Mouse (Mus musculus): ENCODE results near the gene Cyp2d22. TPM values are rescaled to one million over a fixed set of nuclear protein-coding genes. Genes with fewer than 3 reads are reported as not detected.

Gene Cyp2d22
- polyA plus RNA-seq, 1 experiment from 2014 or later, result 2.1 TPM

GRCm38 (mm10) chr15:82343368-82344287 is 36.4 kb downstream of the Cyp2d22 start:
- Histone ChIP-seq H3K9ac (replicated peaks) (no peak overlapping the region), H3K4me2 (no peak overlapping the region), H3K27me3 (replicated peaks) (peaks cover 14% of the 10 kb centered on the region), H3K9me3 (replicated peaks) (no peaks in the 10 kb centered on the region), H3K27ac (replicated peaks) (no peak overlapping the region), H3K36me3 (peaks cover 10% of the 10 kb centered on the region), H3K4me1 (peaks cover 36% of the 10 kb centered on the region), H3K4me3 (replicated peaks) (no peak overlapping the region)
- 87% methylated on average over 27 of the region's 27 CpGs for WGBS
- no peak for ATAC-seq (ENCODE audit: low FRiP score)

- H3K36me3 ChIP-seq, result no peaks in the 10 kb centered on the region
- H3K27ac ChIP-seq (replicated peaks), result no peak overlapping the region
- H3K4me1 ChIP-seq, result peaks cover 35% of the 10 kb centered on the region
- no peak overlapping the region for H3K4me2 ChIP-seq
- H3K9me3 ChIP-seq (replicated peaks), result no peaks in the 10 kb centered on the region
- H3K4me3 ChIP-seq (replicated peaks), result no peak overlapping the region
- peaks cover 14% of the 10 kb centered on the region for H3K27me3 ChIP-seq (replicated peaks)
- H3K9ac ChIP-seq (replicated peaks), result no peak overlapping the region
- WGBS, result 84% methylated on average over 5 of the region's 5 CpGs
- ATAC-seq (ENCODE audit: low FRiP score), result no peak
These were observed 37.5 kb downstream of the Cyp2d22 start for GRCm38 (mm10) chr15:82342543-82342935.

GRCm38 (mm10) chr15:82341675-82342542 is 38.2 kb downstream of the Cyp2d22 start:
- 68% methylated on average over 15 of the region's 15 CpGs for WGBS
- peaks cover 14% of the 10 kb centered on the region for H3K27me3 ChIP-seq (replicated peaks)
- H3K9ac ChIP-seq (replicated peaks), result no peak overlapping the region; the same call in 1 of the 2 replicates
- no peaks in the 10 kb centered on the region for H3K36me3 ChIP-seq
- H3K4me3 ChIP-seq (replicated peaks), result peak overlapping the region; percentile 34; the same call in 1 of the 2 replicates
- ATAC-seq (ENCODE audit: low FRiP score), result no peak
- no peaks in the 10 kb centered on the region for H3K9me3 ChIP-seq (replicated peaks)
- H3K27ac ChIP-seq (replicated peaks), result no peak overlapping the region
- H3K4me1 ChIP-seq, result peaks cover 35% of the 10 kb centered on the region
- peak overlapping the region; percentile 56 for H3K4me2 ChIP-seq

GRCm38 (mm10) chr15:82341036-82341501 is 39.0 kb downstream of the Cyp2d22 start:
- WGBS, result 7% methylated on average over 39 of the region's 40 CpGs
- no peak for ATAC-seq (ENCODE audit: low FRiP score)
- peak overlapping the region; percentile 37 for H3K9ac ChIP-seq (replicated peaks)
- no peaks in the 10 kb centered on the region for H3K36me3 ChIP-seq
- H3K9me3 ChIP-seq (replicated peaks), result no peaks in the 10 kb centered on the region
- H3K27ac ChIP-seq (replicated peaks), result no peak overlapping the region; the same call in 1 of the 2 replicates
- H3K27me3 ChIP-seq (replicated peaks), result peaks cover 14% of the 10 kb centered on the region
- H3K4me3 ChIP-seq (replicated peaks), result peak overlapping the region; percentile 34
- peak overlapping the region; percentile 56 for H3K4me2 ChIP-seq
- H3K4me1 ChIP-seq, result peaks cover 37% of the 10 kb centered on the region

GRCm38 (mm10) chr15:82340414-82341035 is 39.5 kb downstream of the Cyp2d22 start:
- no peaks in the 10 kb centered on the region for H3K9me3 ChIP-seq (replicated peaks)
- peak overlapping the region; percentile 37; the same call in 1 of the 2 replicates for H3K9ac ChIP-seq (replicated peaks)
- H3K4me1 ChIP-seq, result peaks cover 37% of the 10 kb centered on the region
- peaks cover 14% of the 10 kb centered on the region for H3K27me3 ChIP-seq (replicated peaks)
- ATAC-seq (ENCODE audit: low FRiP score), result no peak
- H3K27ac ChIP-seq (replicated peaks), result no peak overlapping the region
- peak overlapping the region; percentile 56 for H3K4me2 ChIP-seq
- peak overlapping the region; percentile 34 for H3K4me3 ChIP-seq (replicated peaks)
- H3K36me3 ChIP-seq, result peaks cover 5% of the 10 kb centered on the region
- 46% methylated on average over 21 of the region's 21 CpGs for WGBS

- H3K27me3 ChIP-seq (replicated peaks), result peaks cover 14% of the 10 kb centered on the region
- WGBS, result 76% methylated on average over 8 of the region's 8 CpGs
These were observed 40.3 kb downstream of the Cyp2d22 start for GRCm38 (mm10) chr15:82339634-82340254.

GRCm38 (mm10) chr15:82339150-82339549 is 40.9 kb downstream of the Cyp2d22 start:
- H3K4me1 ChIP-seq, result peaks cover 37% of the 10 kb centered on the region
- peak overlapping the region; percentile 59 for H3K4me3 ChIP-seq (replicated peaks)
- WGBS, result 54% methylated on average over 10 of the region's 10 CpGs
- H3K9me3 ChIP-seq (replicated peaks), result no peaks in the 10 kb centered on the region
- H3K4me2 ChIP-seq, result peak overlapping the region; percentile 67
- H3K27me3 ChIP-seq (replicated peaks), result peaks cover 14% of the 10 kb centered on the region
- peak overlapping the region; percentile 58 for H3K9ac ChIP-seq (replicated peaks)
- H3K27ac ChIP-seq (replicated peaks), result peak overlapping the region; percentile 63; the same call in 1 of the 2 replicates
- peaks cover 16% of the 10 kb centered on the region for H3K36me3 ChIP-seq
- ATAC-seq (ENCODE audit: low FRiP score), result no peak

More at GRCm38 (mm10) chr15:82339634-82340254, 40.3 kb downstream of the Cyp2d22 start:
- no peaks in the 10 kb centered on the region for H3K9me3 ChIP-seq (replicated peaks)
- peaks cover 10% of the 10 kb centered on the region for H3K36me3 ChIP-seq
- no peak overlapping the region for H3K27ac ChIP-seq (replicated peaks)
- no peak overlapping the region for H3K9ac ChIP-seq (replicated peaks)
- no peak for ATAC-seq (ENCODE audit: low FRiP score)
- H3K4me1 ChIP-seq, result peaks cover 37% of the 10 kb centered on the region
- no peak overlapping the region for H3K4me2 ChIP-seq
- no peak overlapping the region for H3K4me3 ChIP-seq (replicated peaks)

- Histone ChIP-seq H3K4me2 (peak within 1 kb of the TSS; percentile 67), H3K27me3 (replicated peaks) (peaks cover 14% of the 10 kb centered on the region), H3K9me3 (replicated peaks) (no peaks in the 10 kb centered on the region), H3K9ac (replicated peaks) (peak within 1 kb of the TSS; percentile 58), H3K4me1 (peaks cover 37% of the 10 kb centered on the region), H3K36me3 (peaks cover 19% of the 10 kb centered on the region), H3K4me3 (replicated peaks) (peak within 1 kb of the TSS; percentile 59), H3K27ac (replicated peaks) (peak within 1 kb of the TSS; percentile 63)
- WGBS, result under 1% methylated on average over 41 of the region's 41 CpGs
- ATAC-seq (ENCODE audit: low FRiP score), result peak; percentile 90
These were observed 41.4 kb downstream of the Cyp2d22 start, which contains the start of the genes Naga, Pheta2 and Smdt1 for GRCm38 (mm10) chr15:82338593-82339112. Gene Naga (minus strand): TSS chr15:82338925. Gene Pheta2 (plus strand): TSS chr15:82338942. Gene Smdt1 (plus strand): TSS chr15:82338959.

GRCm38 (mm10) chr15:82337875-82338274 is 42.2 kb downstream of the Cyp2d22 start:
- H3K9me3 ChIP-seq (replicated peaks), result no peaks in the 10 kb centered on the region
- peaks cover 37% of the 10 kb centered on the region for H3K4me1 ChIP-seq
- peak overlapping the region; percentile 67 for H3K4me2 ChIP-seq
- peak overlapping the region; percentile 59 for H3K4me3 ChIP-seq (replicated peaks)
- peak overlapping the region; percentile 58; the same call in 1 of the 2 replicates for H3K9ac ChIP-seq (replicated peaks)
- 39% methylated on average over 4 of the region's 4 CpGs for WGBS
- H3K36me3 ChIP-seq, result peaks cover 19% of the 10 kb centered on the region
- ATAC-seq (ENCODE audit: low FRiP score), result no peak
- peak overlapping the region; percentile 63; the same call in 1 of the 2 replicates for H3K27ac ChIP-seq (replicated peaks)
- H3K27me3 ChIP-seq (replicated peaks), result peaks cover 14% of the 10 kb centered on the region

- WGBS, result 62% methylated on average over 12 of the region's 12 CpGs
- Histone ChIP-seq H3K27ac (replicated peaks) (no peak overlapping the region), H3K9me3 (replicated peaks) (no peaks in the 10 kb centered on the region), H3K27me3 (replicated peaks) (peaks cover 14% of the 10 kb centered on the region), H3K4me3 (replicated peaks) (no peak overlapping the region), H3K9ac (replicated peaks) (no peak overlapping the region), H3K36me3 (peaks cover 24% of the 10 kb centered on the region), H3K4me2 (no peak overlapping the region), H3K4me1 (peaks cover 37% of the 10 kb centered on the region)
- no peak for ATAC-seq (ENCODE audit: low FRiP score)
These were observed 43.4 kb downstream of the Cyp2d22 start for GRCm38 (mm10) chr15:82336629-82337028.

All from neural tube, embryonic 15.5 days (tissue).